Mouse (Mus musculus) retina, postnatal 7 days (tissue): ENCODE measurements at regions not wholly inside any gene's neighbourhood (a gene's known extent, or its start where the extent isn't known, plus 50 kb on each side); places are given as distances from the start of the nearest gene placed in this dataset.

Experiments
- DNase-seq: peaks from one replicate; pipeline ENCODE4 v3.0.0-alpha.2; 2012; ENCODE audit warnings: low read depth, low spot score

GRCm38 (mm10) chr1:143074999-143075398, 565.5 kb upstream of the B3galt2 start:
- no peak for DNase-seq

- DNase-seq = no peak
Observed at GRCm38 (mm10) chr1:143080441-143080840, 560.0 kb upstream of the B3galt2 start.

- no peak for DNase-seq
Observed at GRCm38 (mm10) chr1:143096904-143097303, 543.6 kb upstream of the B3galt2 start.

- no peak for DNase-seq
Observed at GRCm38 (mm10) chr1:143098307-143098706, 542.2 kb upstream of the B3galt2 start.

- DNase-seq = no peak
Observed at GRCm38 (mm10) chr1:143122185-143122584, 518.3 kb upstream of the B3galt2 start.

GRCm38 (mm10) chr1:143130257-143130656, 510.2 kb upstream of the B3galt2 start:
- no peak for DNase-seq

GRCm38 (mm10) chr1:143132806-143133205, 507.7 kb upstream of the B3galt2 start:
- DNase-seq = no peak

GRCm38 (mm10) chr1:143145111-143145984, 495.1 kb upstream of the B3galt2 start:
- DNase-seq = no peak

GRCm38 (mm10) chr1:143171286-143171685, 469.2 kb upstream of the B3galt2 start:
- no peak for DNase-seq

- no peak for DNase-seq
Observed at GRCm38 (mm10) chr1:143173836-143174235, 466.6 kb upstream of the B3galt2 start.

GRCm38 (mm10) chr1:143192167-143192793, 448.2 kb upstream of the B3galt2 start:
- no peak for DNase-seq

GRCm38 (mm10) chr1:143200213-143200889, 440.1 kb upstream of the B3galt2 start:
- DNase-seq = no peak

GRCm38 (mm10) chr1:143200971-143201370, 439.5 kb upstream of the B3galt2 start:
- DNase-seq = no peak

GRCm38 (mm10) chr1:143202182-143202581, 438.3 kb upstream of the B3galt2 start:
- no peak for DNase-seq

GRCm38 (mm10) chr1:143204070-143204469, 436.4 kb upstream of the B3galt2 start:
- no peak for DNase-seq

- DNase-seq = no peak
Observed at GRCm38 (mm10) chr1:143206995-143207394, 433.5 kb upstream of the B3galt2 start.

- DNase-seq = no peak
Observed at GRCm38 (mm10) chr1:143207399-143208065, 432.9 kb upstream of the B3galt2 start.

- DNase-seq = no peak
Observed at GRCm38 (mm10) chr1:143217401-143217800, 423.1 kb upstream of the B3galt2 start.

- DNase-seq = no peak
Observed at GRCm38 (mm10) chr1:143231969-143232368, 408.5 kb upstream of the B3galt2 start.

- DNase-seq = no peak
Observed at GRCm38 (mm10) chr1:143258470-143259215, 381.8 kb upstream of the B3galt2 start.
